Mouse (Mus musculus): ENCODE results near the gene Hspb7. TPM values are rescaled to one million over a fixed set of nuclear protein-coding genes. Genes with fewer than 3 reads are reported as not detected.

The Hspb7 gene
- total and polyA plus RNA-seq, 3 experiments, result not detected

- TF ChIP-seq NELFE (IDR thresholded peaks at IDR 0.05; ENCODE audit: low read depth, low read length) (no peak), MAX (IDR thresholded peaks at IDR 0.05; ENCODE audit: low read length) (no peak), BHLHE40 (IDR thresholded peaks at IDR 0.05; ENCODE audit: borderline replicate concordance, low read depth, low read length) (no peak), ELF1 (IDR thresholded peaks at IDR 0.05; ENCODE audit: low read depth, low read length) (no peak), TAL1 (IDR thresholded peaks at IDR 0.05; ENCODE audit: low read length) (no peak), CHD1 (IDR thresholded peaks at IDR 0.05; ENCODE audit: low read depth, low read length) (no peak), CTCF (IDR thresholded peaks at IDR 0.05 in 2 of 3, conservative IDR thresholded peaks at IDR 0.05 in 1 of 3; ENCODE audit: control insufficient read depth in 1 of 3, insufficient read depth in 1 of 3, low read depth in 2 of 3, low read length in 3 of 3, poor library complexity in 1 of 3, severe bottlenecking in 1 of 3) (no peak), RCOR1 (IDR thresholded peaks at IDR 0.05; ENCODE audit: low read depth, low read length) (no peak), MAZ (IDR thresholded peaks at IDR 0.05; ENCODE audit: low read depth, low read length) (no peak), CHD2 (IDR thresholded peaks at IDR 0.05; ENCODE audit: low read length) (no peak), UBTF (IDR thresholded peaks at IDR 0.05; ENCODE audit: borderline replicate concordance, insufficient read depth, low read depth, low read length) (no peak), POLR2A (IDR thresholded peaks at IDR 0.05; ENCODE audit: control insufficient read depth in 1 of 2, insufficient read depth in 1 of 2, low read depth in 1 of 2, low read length in 2 of 2, poor library complexity in 1 of 2) (no peak), MYB (IDR thresholded peaks at IDR 0.05; ENCODE audit: low read depth, low read length) (no peak), JUND (IDR thresholded peaks at IDR 0.05; ENCODE audit: low read depth, low read length) (no peak), POLR2AphosphoS5 (IDR thresholded peaks at IDR 0.05; ENCODE audit: borderline replicate concordance, low read depth, low read length) (no peak), MYC (IDR thresholded peaks at IDR 0.05; ENCODE audit: low read depth, low read length) (no peak), MXI1 (IDR thresholded peaks at IDR 0.05; ENCODE audit: low read depth, low read length) (no peak)
- DNase-seq (ENCODE audit: low read depth, low spot score), result no peak
- H3K27ac ChIP-seq (ENCODE audit: control insufficient read depth, low read depth, low read length), result no peak overlapping the region
These were observed 48.8 kb downstream of the Hspb7 start for GRCm38 (mm10) chr4:141469343-141469742.

GRCm38 (mm10) chr4:141471491-141471890 is 50.9 kb downstream of the Hspb7 start:
- TF ChIP-seq ZC3H11A (IDR thresholded peaks at IDR 0.05; ENCODE audit: low read depth, low read length), result no peak
- TF ChIP-seq TBP (IDR thresholded peaks at IDR 0.05; ENCODE audit: low read depth, low read length), result no peak
- H3K36me3 ChIP-seq (ENCODE audit: control insufficient read depth in 1 of 2, insufficient read depth in 2 of 2, low read length in 2 of 2), result peaks cover 0 to 4% of the 10 kb centered on the region in 2 experiments; a peak in 1 of 4 replicates
- H3K27me3 ChIP-seq (ENCODE audit: control insufficient read depth in 1 of 2, insufficient read depth in 2 of 2, low read length in 2 of 2), result no peaks in the 10 kb centered on the region
- H3K27ac ChIP-seq (ENCODE audit: control insufficient read depth, low read depth, low read length), result no peak overlapping the region
- DNase-seq (ENCODE audit: low read depth, low spot score), result no peak
- no peaks in the 10 kb centered on the region for H3K9me3 ChIP-seq (replicated peaks; ENCODE audit: insufficient read depth, low read length)
- H3K4me3 ChIP-seq (ENCODE audit: control insufficient read depth in 1 of 2, insufficient read depth in 1 of 2, low read depth in 2 of 2, low read length in 2 of 2), result no peak overlapping the region
- no peak overlapping the region for H3K9ac ChIP-seq (ENCODE audit: control insufficient read depth, low read depth, low read length, poor library complexity, severe bottlenecking)
- H3K79me2 ChIP-seq (ENCODE audit: control insufficient read depth, insufficient read depth, low read length, poor library complexity), result no peaks in the 10 kb centered on the region
- no peaks in the 10 kb centered on the region for H3K4me1 ChIP-seq (ENCODE audit: control insufficient read depth in 1 of 2, insufficient read depth in 2 of 2, low read length in 2 of 2)

More at GRCm38 (mm10) chr4:141469343-141469742, 48.8 kb downstream of the Hspb7 start:
- Histone ChIP-seq H3K36me3 (ENCODE audit: control insufficient read depth in 1 of 2, insufficient read depth in 2 of 2, low read length in 2 of 2) (peaks cover 0 to 4% of the 10 kb centered on the region in 2 experiments; a peak in 1 of 4 replicates), H3K27me3 (ENCODE audit: control insufficient read depth in 1 of 2, insufficient read depth in 2 of 2, low read length in 2 of 2) (no peaks in the 10 kb centered on the region), H3K4me1 (ENCODE audit: control insufficient read depth in 1 of 2, insufficient read depth in 2 of 2, low read length in 2 of 2) (no peaks in the 10 kb centered on the region), H3K4me3 (ENCODE audit: control insufficient read depth in 1 of 2, insufficient read depth in 1 of 2, low read depth in 2 of 2, low read length in 2 of 2) (no peak overlapping the region), H3K9ac (ENCODE audit: control insufficient read depth, low read depth, low read length, poor library complexity, severe bottlenecking) (no peak overlapping the region), H3K79me2 (ENCODE audit: control insufficient read depth, insufficient read depth, low read length, poor library complexity) (no peaks in the 10 kb centered on the region), H3K9me3 (replicated peaks; ENCODE audit: insufficient read depth, low read length) (no peaks in the 10 kb centered on the region)

Data from MEL (cell line).